Mouse (Mus musculus) gastrocnemius, adult 2 months (tissue): ENCODE measurements around the gene Setd2. TPM values are rescaled to one million over a fixed set of nuclear protein-coding genes. Genes with fewer than 3 reads are reported as not detected.

ENCODE experiments used
- DNase-seq: peaks from one replicate; pipeline ENCODE4 v3.0.0; 2022
- H3K27ac ChIP-seq: fragments of 200-600 bp; 2 replicates; pipeline ENCODE4 v1.8.1; 2022; ENCODE audit warnings: mild to moderate bottlenecking
- H3K4me3 ChIP-seq: fragments of 200-600 bp; 2 replicates; pipeline ENCODE4 v1.8.1; 2022; ENCODE audit warnings: mild to moderate bottlenecking, moderate library complexity
- CTCF ChIP-seq: fragments of 200-600 bp; IDR thresholded peaks from 2 replicates; pipeline ENCODE4 v1.8.1; 2022; ENCODE audit warnings: antibody characterized with exemption, mild to moderate bottlenecking, moderate library complexity
- intact Hi-C: fragments of 180-260 bp; cut with DNase I; formaldehyde crosslinking; loops from one replicate; pipeline ENCODE4 v1.15.1; 2025
- total RNA-seq, 2 experiments: library from RNA; stranded (reverse); gene quantifications; 2 replicates each; pipeline ENCODE4 v1.2.3; 2021

The Setd2 gene
- total RNA-seq, 2 experiments from 2014 or later: 32.9 to 35.4 TPM

DNA sequence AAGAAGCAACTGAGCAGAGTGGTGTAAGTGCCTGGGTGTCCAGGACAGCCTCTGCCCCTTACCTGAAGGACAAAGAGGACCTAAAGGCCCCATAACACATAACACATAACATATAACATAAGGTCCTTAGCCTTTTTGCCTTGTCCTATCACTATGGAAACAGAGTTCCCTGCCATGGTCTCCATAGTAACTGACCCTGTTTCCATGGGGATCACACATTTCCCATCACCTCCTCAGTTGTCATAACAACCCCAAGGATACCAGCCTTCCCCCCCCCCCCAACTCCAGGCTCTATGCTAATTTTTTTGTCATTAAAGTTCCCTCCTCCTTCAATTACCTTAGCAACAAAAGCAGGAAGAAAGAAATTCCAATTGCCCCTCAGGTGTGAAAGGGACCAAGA lies 117.4 kb downstream of the Setd2 start:
- no peak overlapping the region for H3K27ac ChIP-seq
- no peak for DNase-seq
- H3K4me3 ChIP-seq: no peak overlapping the region
- intact Hi-C loops: loop anchor here (5.0 kb wide), 2 partner anchors 38 to 58 kb away; no protein-coding TSS in a partner anchor
- no peak for TF ChIP-seq CTCF

- Histone ChIP-seq H3K4me3 (peak overlapping the region; percentile 86), H3K27ac (peak overlapping the region; percentile 93)
- no peak for DNase-seq
- peak; percentile 21; the same call in 1 of the 2 replicates for TF ChIP-seq CTCF
- intact Hi-C loops: loop anchor here (5.0 kb wide), 2 partner anchors 35 to 55 kb away; no protein-coding TSS in a partner anchor
Measured at GRCm38 (mm10) chr9:110651931-110652722, 119.7 kb downstream of the Setd2 start.

DNA sequence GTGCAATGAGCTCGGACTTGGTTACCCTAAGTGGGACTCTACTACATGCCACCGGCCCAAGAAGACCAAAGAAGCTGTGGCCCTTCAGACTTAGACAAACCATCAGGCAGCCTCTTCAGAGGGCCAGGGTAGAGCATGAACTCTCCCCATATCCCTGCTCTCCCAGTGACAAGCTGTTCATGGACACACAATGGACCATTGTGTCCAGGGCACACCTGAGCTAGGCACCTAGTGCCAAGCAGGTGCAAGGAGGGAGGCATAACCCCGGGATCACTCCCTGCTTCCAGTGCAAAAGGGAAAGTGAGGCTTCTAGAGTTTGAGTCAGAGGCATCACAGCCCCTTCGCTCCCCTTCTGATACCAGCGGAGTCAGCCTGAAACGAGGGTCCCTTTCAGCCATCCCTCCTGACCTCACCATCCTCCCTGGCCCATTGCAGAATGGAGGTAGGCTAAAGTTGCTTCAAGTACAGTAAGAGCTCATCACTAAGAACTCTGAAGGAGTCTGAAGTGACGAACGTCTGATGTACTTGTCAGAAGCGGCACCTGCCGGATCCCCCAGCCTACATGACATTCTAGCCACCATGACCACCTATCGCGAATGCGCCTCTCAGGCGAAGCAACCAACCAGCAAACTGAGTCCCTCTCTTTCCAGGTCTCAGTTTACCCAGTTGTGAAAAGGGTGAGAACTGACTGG lies 120.7 kb downstream of the Setd2 start:
- intact Hi-C loops: loop anchor here (5.0 kb wide), 2 partner anchors 34 to 54 kb away; no protein-coding TSS in a partner anchor
- no peak for DNase-seq
- TF ChIP-seq CTCF: no peak
- Histone ChIP-seq H3K27ac (peak overlapping the region; percentile 93), H3K4me3 (peak overlapping the region; percentile 86)

GRCm38 (mm10) chr9:110653655-110654461 lies 121.5 kb downstream of the Setd2 start, which contains the start of gene Nbeal2:
TSS of gene Nbeal2 (minus strand) at chr9:110654161.
- Histone ChIP-seq H3K27ac (peak within 1 kb of the TSS; percentile 98), H3K4me3 (peak within 1 kb of the TSS; percentile 86)
- intact Hi-C loops: loop anchor here (5.0 kb wide), 2 partner anchors 33 to 53 kb away; no protein-coding TSS in a partner anchor
- DNase-seq: peak; percentile 97
- peak; percentile 11; the same call in 1 of the 2 replicates for TF ChIP-seq CTCF

- Histone ChIP-seq H3K27ac (peak overlapping the region; percentile 98), H3K4me3 (peak overlapping the region; percentile 86)
- DNase-seq: no peak
- intact Hi-C loops: loop anchor here (5.0 kb wide), 2 partner anchors 32 to 52 kb away; no protein-coding TSS in a partner anchor
- TF ChIP-seq CTCF: no peak
Measured at GRCm38 (mm10) chr9:110654726-110655650, 122.6 kb downstream of the Setd2 start.

GRCm38 (mm10) chr9:110655651-110656007 lies 123.2 kb downstream of the Setd2 start:
- Histone ChIP-seq H3K27ac (peak overlapping the region; percentile 98), H3K4me3 (peak overlapping the region; percentile 79)
- DNase-seq: no peak
- no peak for TF ChIP-seq CTCF
- intact Hi-C loops: no loop called here

- peak; percentile 95 for DNase-seq
- intact Hi-C loops: no loop called here
- H3K27ac ChIP-seq: peak within 1 kb of the TSS; percentile 98
- peak; percentile 32 for TF ChIP-seq CTCF
- H3K4me3 ChIP-seq: peak within 1 kb of the TSS; percentile 79
Measured at GRCm38 (mm10) chr9:110656249-110657221, 124.1 kb downstream of the Setd2 start, which contains the start of gene Ccdc12. TSS of gene Ccdc12 (plus strand) at chr9:110656503.

- H3K4me3 ChIP-seq: peak overlapping the region; percentile 79
- peak overlapping the region; percentile 98 for H3K27ac ChIP-seq
- TF ChIP-seq CTCF: no peak
- intact Hi-C loops: no loop called here
- peak; percentile 67 for DNase-seq
Measured at GRCm38 (mm10) chr9:110657474-110658078, 125.2 kb downstream of the Setd2 start.

- TF ChIP-seq CTCF: no peak
- intact Hi-C loops: no loop called here
- no peak overlapping the region for H3K27ac ChIP-seq
- H3K4me3 ChIP-seq: no peak overlapping the region
- no peak for DNase-seq
Measured at GRCm38 (mm10) chr9:110659521-110659920, 127.1 kb downstream of the Setd2 start.

- no peak for TF ChIP-seq CTCF
- H3K4me3 ChIP-seq: no peak overlapping the region
- no peak for DNase-seq
- H3K27ac ChIP-seq: no peak overlapping the region
- intact Hi-C loops: no loop called here
Measured at GRCm38 (mm10) chr9:110660208-110660607, 127.8 kb downstream of the Setd2 start.
